Mouse (Mus musculus): ENCODE measurements around the gene Tmc5.

DNA sequence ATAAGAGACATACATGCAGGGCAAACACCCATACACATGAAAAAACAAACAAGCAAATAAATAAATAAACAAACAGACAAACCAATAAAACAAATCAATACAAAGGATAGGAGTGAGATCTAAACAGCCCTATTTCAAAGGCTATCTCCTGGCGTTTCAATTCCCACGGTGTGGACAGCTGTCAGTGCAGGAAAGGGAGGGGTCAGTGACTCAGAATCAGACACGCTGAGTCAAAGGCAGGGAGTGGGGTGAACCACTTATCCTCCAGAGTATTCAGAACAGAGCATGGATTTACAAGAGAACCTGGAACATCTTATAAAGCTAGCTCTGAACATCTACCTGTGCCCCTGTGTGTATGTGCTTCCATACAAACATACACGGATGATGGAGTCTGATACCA is 100.1 kb downstream of the Tmc5 start:
- no peak for TF ChIP-seq ZNF384 (IDR thresholded peaks at IDR 0.05; ENCODE audit: low read depth, low read length)
- no peak for TF ChIP-seq MAFK (IDR thresholded peaks at IDR 0.05; ENCODE audit: insufficient read depth, low read depth, low read length)
- no peak for TF ChIP-seq CHD2 (IDR thresholded peaks at IDR 0.05; ENCODE audit: low read depth, low read length)
- no peak for TF ChIP-seq ZC3H11A (IDR thresholded peaks at IDR 0.05; ENCODE audit: borderline replicate concordance, low read depth, low read length)
- TF ChIP-seq HCFC1 (IDR thresholded peaks at IDR 0.05; ENCODE audit: borderline replicate concordance, insufficient read depth, low read length), result no peak
